Mouse (Mus musculus) cerebellum, adult 2 months (tissue): ENCODE results near the gene Saysd1.

Source experiments
- CTCF ChIP-seq: fragments of 200-500 bp; IDR thresholded peaks from 2 replicates; pipeline ENCODE4 v1.5.1; 2011; ENCODE audit warnings: low read depth, mild to moderate bottlenecking, control low read depth, low read length, moderate library complexity, borderline replicate concordance; ENCODE audit not compliant: insufficient read depth
- POLR2A ChIP-seq: fragments of 200-500 bp; IDR thresholded peaks from 2 replicates; pipeline ENCODE4 v1.6.1; 2011; ENCODE audit warnings: low read length, control low read depth, borderline replicate concordance; ENCODE audit not compliant: insufficient read depth

- TF ChIP-seq CTCF, result no peak
- no peak for TF ChIP-seq POLR2A
Measured at GRCm38 (mm10) chr14:20134965-20135671, 3.2 kb downstream of the Saysd1 start.
